Mouse (Mus musculus) 416B (cell line): ENCODE results near the gene Ssbp3.
A peak's percentile ranks its signal among the peaks of the same experiment; 100 is the strongest.

Experiments
- DNase-seq: peaks from one replicate; pipeline ENCODE4 v3.0.0; 2011; ENCODE audit warnings: low read depth

The Ssbp3 gene

GRCm38 (mm10) chr4:106959506-106960302 is 49.2 kb downstream of the Ssbp3 start:
- no peak for DNase-seq

- DNase-seq = no peak
Observed at GRCm38 (mm10) chr4:106960476-106960875, 50.0 kb downstream of the Ssbp3 start.

- no peak for DNase-seq
Observed at GRCm38 (mm10) chr4:106961321-106961720, 50.8 kb downstream of the Ssbp3 start.

- no peak for DNase-seq
Observed at GRCm38 (mm10) chr4:106964356-106964755, 53.9 kb downstream of the Ssbp3 start.

GRCm38 (mm10) chr4:106964996-106965395 is 54.5 kb downstream of the Ssbp3 start:
- DNase-seq = no peak

GRCm38 (mm10) chr4:106966443-106966842 is 55.9 kb downstream of the Ssbp3 start:
- DNase-seq = no peak

GRCm38 (mm10) chr4:106968910-106969309 is 58.4 kb downstream of the Ssbp3 start:
- peak; percentile 23 for DNase-seq

GRCm38 (mm10) chr4:106970786-106971185 is 60.3 kb downstream of the Ssbp3 start:
- DNase-seq = peak; percentile 72

- DNase-seq = no peak
Observed at GRCm38 (mm10) chr4:106972061-106972460, 61.6 kb downstream of the Ssbp3 start.

GRCm38 (mm10) chr4:106972461-106973384 is 62.2 kb downstream of the Ssbp3 start:
- no peak for DNase-seq

GRCm38 (mm10) chr4:106975324-106975723 is 64.8 kb downstream of the Ssbp3 start:
- no peak for DNase-seq

- no peak for DNase-seq
Observed at GRCm38 (mm10) chr4:106975890-106976289, 65.4 kb downstream of the Ssbp3 start.

- no peak for DNase-seq
Observed at GRCm38 (mm10) chr4:106976576-106976975, 66.1 kb downstream of the Ssbp3 start.

GRCm38 (mm10) chr4:106977218-106977651 is 66.7 kb downstream of the Ssbp3 start:
- no peak for DNase-seq

GRCm38 (mm10) chr4:106978376-106978775 is 67.9 kb downstream of the Ssbp3 start:
- no peak for DNase-seq

- no peak for DNase-seq
Observed at GRCm38 (mm10) chr4:106980669-106981068, 70.2 kb downstream of the Ssbp3 start.

- DNase-seq = peak; percentile 24
Observed at GRCm38 (mm10) chr4:106981385-106982103, 71.0 kb downstream of the Ssbp3 start.

- no peak for DNase-seq
Observed at GRCm38 (mm10) chr4:106982344-106983121, 72.0 kb downstream of the Ssbp3 start.

- DNase-seq = no peak
Observed at GRCm38 (mm10) chr4:106983908-106984515, 73.5 kb downstream of the Ssbp3 start.

GRCm38 (mm10) chr4:106985289-106985688 is 74.8 kb downstream of the Ssbp3 start:
- DNase-seq = no peak
